Mouse (Mus musculus) right cerebral cortex, postnatal 14 days (tissue): ENCODE results near the gene Efcab9.

Experiments
- DNase-seq: peaks from one replicate; pipeline ENCODE4 v3.0.0; 2022

Gene Efcab9

DNA sequence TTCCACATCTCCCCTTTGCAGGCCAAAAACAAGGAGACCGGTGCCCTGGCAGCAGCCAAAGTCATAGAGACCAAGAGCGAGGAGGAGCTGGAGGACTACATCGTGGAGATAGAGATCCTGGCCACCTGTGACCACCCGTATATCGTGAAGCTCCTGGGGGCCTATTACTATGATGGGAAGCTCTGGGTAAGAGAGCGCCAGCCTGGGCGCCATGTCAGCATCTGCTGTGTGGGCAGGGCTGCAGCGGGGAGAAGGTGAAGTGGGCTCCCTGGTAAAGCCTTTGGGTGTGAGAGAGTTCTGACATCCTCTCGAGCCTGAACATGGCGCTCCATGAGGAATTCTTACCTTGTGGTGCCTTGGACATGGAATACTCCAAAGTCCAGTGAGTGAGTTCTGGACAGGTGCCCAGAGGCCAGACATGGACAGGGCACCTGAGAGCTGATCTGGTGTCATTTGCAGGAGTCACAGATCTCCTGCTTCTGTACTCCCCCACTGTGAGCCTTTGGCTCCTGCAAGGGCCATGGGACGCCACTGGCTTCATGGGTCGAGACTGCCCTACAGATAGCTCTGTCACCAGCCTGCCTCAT is 23.3 kb upstream of the Efcab9 start:
- no peak for DNase-seq

DNA sequence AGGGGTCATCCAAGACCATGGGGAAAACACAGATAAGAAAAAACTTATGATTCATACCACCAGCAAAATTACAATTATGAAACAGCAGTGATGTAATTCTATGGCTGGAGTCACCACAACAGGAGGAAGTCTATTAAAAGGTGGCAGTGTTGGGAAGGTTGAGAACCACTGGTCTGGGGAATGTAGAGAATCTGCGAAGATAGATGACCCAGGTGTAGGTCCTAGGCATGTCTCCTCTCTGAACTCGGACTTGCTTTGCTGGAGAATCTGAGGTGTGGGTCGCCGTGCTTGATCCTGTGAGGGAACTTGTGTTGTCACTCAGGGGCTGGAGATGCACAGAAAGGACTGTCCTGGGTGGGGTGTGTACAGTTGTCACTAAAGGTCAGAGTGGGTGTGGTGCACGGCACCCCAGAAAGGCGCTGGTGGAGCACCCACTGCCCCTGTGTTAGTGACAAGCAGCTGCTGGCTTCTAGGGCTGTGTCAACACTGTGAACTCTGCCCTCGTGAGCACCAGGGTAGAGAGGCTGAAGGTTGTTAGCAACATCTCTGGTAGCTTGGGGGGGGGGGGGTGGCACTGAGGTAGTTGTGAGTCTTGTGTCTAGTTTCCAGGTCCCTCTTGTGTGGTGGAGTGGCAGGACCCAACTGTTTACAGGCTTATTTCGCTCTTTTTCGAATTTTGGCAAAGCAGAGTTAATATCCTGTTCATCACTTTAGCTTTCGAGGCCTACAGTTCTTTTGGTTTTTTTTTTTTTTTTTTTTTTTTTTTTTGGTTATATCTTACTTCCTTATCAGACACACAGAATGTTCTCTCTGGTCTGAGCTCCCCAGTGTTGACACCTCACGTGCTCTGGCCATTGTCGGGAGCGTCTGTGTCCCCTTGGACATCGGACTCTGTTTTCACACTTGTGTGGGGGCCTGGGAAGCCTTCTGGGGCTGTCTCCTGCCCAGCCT is 22.5 kb upstream of the Efcab9 start:
- no peak for DNase-seq

DNA sequence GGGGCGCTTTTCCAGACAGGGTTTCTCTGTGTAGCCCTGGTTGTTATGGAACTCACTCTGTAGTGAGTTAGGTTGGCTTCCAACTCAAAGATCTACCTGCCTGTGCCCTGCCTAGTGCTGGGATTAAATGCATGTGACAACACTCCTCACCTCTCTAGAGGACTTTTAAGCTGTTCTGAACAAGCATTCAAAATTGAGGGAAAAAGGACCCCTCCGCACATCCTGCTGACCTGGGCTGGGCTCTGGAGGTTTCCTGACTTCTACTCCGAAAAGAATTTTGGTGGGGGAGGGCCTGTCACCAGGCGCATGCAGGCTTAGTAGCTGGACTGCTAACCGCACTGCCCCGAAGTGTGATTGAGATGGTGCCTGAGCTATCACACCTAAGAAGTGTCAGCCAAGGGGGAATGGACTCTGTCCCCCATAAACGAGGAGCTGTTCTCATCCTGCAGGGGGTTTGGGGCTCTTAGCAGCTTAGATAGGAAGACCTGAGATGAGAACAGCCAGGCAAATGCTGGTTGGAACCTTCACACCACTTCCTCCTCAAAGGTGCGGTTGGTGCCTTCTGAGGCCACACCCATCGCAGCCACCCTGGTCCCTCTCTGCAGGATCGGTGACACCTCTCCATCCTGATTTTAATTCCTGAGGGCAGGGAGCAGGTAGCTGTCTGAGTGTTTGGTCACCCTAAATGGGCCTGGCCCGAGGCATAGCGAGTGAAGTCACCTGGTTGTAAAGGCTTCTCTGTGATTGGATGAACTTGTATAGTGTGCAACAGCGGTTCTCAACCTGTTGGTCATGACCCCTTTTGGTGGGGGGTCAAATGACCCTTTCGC is 21.6 kb upstream of the Efcab9 start:
- no peak for DNase-seq

DNA sequence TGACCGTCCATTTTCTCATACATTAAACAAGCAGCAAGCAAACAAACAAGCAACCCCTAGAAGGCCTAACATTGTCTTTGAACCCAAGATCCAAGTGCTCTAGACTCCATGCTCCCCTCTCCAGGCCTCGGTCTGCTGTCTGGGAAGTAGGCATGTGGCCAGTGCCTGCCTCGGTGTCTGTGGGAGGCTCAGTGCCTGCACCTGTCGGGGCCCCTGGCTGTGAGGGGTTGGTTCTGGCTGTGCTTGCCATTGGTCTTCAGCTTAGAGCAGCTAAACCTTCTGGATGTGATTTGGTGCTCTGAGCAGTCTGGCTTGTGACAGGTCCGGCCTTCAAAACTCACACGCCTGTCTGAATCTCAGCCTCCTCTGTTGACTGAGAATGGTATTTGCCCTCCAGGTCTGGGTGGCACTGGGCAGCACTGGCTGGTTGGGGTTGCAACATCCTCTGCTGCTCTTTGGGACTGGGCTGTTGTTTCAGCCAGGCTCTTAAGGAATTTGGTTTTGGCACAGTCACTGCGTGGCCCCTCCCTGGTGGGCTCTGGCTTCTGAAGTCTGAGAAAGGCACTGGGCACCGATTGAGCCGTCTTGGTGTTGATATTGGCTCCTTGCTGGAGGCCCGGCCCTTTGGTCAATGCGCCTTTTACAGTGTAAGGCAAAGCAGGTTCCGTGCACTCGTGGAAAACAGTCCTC is 20.7 kb upstream of the Efcab9 start:
- DNase-seq, result no peak

DNA sequence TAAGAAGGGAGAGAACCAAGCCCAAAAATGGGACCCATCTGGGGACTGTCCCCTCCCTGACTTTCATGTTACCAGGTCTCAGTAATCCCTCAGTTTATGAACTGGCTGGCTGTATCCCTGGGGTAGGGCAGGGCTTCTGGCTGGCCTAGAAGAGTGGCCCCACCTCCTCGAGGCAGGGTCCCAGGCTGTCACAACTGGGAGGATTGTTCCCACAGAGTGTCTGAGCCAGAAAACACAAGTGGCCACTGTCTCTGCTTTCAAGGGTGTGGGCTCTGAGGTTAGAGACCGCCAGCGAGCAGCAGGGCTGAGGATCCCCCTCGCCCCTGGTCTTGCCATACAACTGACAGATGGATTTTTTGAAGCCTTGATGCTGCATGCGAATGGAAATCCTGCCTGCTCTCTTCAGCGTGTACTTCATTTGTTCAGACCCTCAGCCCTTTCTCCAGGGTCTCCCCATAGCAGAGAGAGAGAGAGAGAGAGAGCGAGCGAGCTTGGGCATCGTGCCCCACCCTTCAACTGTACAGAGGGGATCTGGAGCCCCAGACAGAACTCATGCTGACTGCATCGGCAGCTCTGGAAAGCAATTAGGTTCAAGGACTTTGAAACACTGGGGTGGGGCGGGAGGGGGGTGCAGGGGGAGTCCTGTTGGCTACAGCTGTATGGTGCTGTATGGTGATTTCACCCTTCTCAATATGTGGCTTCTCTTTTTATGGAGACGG is 19.9 kb upstream of the Efcab9 start:
- no peak for DNase-seq

DNA sequence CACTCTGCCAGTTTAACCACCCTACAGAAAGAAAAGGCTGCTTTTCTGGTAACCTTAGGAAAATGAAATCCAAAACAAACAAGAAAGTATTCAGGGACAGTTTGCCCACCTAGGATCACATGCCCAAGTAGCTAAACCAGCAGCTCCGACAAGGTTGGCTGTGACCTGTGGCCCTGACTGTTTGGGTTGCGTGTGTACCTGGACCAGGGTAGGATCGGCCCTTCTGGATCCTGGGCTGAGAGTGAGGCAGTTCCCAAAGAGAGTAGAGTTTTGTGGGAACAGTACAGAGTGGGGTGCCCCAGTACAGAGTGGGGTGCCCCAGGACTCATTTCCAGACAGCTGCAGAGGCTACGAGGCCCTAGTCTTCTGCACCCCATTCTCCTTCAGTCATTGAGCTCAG is 19.2 kb upstream of the Efcab9 start:
- no peak for DNase-seq

DNA sequence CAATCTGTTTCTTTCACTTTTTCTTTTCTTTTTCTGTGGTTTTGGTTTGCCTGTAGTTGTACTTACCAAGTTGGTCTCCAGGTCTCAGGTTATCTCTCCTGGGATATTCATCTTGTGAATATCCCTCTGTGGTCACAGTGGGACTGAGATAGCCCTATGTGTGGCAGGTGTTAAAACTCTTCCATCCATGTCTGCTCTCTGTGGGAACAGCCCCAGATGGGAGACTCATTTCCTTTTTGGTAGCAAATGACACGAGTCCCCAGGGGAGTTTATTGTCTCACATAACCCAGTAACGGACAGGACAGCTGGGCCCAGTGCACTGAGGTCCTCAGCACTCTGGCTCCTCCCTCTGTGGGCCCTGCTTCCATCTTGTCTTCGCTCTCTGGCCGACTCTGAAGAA is 18.2 kb upstream of the Efcab9 start:
- no peak for DNase-seq

DNA sequence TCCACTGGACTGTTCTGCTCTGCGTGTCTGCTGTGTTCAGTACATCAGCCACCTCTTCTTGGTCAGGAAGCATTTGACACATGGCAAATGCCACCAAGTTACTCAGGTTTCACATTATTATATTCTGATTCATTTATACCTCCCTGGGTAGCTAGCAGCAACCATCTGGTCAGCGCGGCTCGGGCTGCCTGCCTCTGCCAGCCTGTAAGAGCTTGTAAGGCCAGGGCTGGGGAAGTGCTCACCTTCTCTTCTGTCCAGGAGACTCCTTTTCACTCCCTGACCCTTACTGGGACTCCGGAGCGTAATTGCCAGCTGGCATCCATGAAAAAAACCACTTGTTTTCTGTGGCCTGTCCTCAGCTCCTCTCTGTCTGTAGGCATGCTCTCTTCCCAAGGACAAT is 17.4 kb upstream of the Efcab9 start:
- DNase-seq, result no peak

DNA sequence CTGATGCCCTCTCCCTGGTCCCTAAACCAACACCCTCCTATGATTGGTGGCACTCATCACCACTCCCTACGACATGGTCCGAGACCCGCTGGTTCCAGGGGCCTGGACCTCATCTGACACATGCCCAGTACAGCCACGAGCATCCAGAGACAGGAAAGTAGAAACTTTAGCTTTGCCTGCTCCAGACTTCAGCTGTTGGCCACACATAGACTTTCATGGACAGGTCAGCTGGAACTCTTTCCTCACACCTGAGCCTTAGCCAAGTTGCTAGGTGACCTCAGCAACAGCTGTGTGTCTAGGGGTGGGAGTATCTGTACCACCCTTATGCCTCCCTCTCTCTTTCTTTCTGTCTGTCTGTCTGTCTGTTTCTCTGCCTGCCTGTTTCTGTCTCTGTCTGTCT is 16.4 kb upstream of the Efcab9 start:
- DNase-seq, result no peak

DNA sequence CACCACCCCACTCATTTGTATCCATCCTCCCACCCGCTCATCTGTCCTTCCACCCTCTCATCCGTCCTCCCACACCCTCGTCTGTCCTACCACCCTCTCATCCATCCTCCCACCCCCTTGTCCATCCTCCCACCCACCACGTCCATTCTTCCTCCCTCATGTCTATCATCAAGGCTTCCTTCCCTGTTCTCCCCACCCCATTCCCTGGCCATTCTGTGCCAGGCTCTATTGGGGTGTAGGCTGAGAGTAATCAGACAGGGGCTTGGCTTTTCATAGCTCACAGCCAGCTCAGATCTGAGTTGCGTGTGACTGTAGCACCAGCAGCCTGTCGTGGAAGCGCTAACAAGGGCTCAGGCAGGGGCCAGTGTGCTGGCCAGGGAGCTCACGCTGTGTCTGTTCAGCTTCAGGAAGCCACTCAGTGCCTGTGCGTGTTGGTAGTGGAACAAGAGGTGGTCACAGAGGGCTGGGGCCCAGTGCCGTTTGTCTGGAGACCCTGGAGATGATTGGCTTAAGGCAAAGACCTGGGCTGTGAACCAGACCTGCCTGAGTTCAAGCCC is 15.6 kb upstream of the Efcab9 start:
- no peak for DNase-seq

DNA sequence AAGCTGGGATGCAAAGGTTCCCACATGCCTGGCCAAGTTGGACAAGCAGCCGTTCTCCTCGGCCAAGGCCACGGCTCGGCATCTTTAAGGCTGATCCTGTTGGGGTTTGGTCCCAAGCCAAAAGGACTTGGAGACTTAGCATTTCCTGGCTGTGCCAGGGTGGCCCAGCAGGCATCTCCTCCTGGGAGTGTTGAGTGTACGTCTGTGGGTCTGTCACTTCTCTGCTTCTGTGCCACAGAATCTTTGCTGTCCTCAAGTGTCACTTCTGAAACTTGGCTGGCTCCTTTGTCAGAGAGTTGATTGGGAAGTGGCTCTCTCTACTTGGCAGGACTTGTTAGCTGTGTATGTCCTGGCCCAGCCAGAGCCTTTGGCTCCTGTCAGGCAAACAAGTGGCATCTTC is 14.6 kb upstream of the Efcab9 start:
- no peak for DNase-seq

DNA sequence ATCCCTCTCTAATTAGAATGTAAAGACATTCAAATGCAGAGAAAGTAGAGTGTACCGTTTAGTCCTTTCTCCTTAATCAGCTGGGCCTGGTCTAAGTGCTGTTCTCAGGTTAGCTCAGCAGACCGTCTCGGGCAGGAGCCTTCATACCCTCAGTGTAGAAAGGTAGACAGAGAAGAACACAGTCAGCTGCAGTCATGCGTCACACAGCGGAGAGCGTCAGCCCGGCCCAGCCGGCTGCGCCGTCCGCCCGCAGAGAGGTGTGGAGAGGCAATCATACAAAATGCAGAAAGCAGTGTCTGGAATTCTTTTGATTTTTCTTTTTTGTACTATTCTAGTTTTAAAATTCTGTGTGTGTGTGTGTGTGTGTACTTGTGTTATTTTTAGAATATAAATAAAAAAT is 13.7 kb upstream of the Efcab9 start:
- no peak for DNase-seq

DNA sequence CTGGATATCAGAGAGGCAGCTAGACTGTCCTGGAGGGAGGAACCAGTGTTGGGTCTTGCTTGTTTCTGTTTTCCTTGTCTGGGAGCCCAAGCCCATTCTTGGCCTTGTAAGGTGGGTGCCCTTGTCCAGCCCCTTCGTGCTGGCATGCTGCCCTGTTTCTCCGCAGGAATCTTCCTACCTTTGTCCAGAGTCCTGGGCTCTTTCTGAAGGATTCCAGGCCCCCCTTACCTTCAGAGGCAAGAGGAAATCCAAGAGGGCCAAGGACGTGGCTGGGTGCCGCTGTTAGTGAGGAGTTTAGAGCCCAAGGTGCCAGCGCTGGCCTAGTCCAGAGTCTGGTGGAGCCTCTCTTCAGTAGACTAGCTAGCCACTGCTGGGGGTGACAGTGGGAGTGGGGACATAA is 12.6 kb upstream of the Efcab9 start:
- no peak for DNase-seq

DNA sequence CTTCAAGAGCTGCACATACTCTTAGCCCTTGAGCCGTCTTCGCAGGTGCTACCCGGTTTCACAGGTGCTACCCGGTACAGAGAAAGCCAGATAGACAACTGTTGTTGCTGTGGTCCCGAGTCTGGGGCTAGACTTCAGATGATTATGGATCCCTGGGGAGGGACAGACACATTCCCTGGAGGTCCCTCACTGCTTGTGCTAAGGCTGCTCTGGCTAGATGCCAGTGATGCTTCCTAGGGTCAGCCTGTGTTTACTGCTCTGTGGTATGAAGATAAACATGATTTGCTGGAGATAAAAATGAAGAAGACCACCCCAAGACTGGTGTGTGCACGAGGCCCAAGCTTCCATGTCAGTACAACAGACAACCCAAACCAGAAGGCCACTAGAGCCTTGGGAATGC is 12.2 kb upstream of the Efcab9 start:
- no peak for DNase-seq

DNA sequence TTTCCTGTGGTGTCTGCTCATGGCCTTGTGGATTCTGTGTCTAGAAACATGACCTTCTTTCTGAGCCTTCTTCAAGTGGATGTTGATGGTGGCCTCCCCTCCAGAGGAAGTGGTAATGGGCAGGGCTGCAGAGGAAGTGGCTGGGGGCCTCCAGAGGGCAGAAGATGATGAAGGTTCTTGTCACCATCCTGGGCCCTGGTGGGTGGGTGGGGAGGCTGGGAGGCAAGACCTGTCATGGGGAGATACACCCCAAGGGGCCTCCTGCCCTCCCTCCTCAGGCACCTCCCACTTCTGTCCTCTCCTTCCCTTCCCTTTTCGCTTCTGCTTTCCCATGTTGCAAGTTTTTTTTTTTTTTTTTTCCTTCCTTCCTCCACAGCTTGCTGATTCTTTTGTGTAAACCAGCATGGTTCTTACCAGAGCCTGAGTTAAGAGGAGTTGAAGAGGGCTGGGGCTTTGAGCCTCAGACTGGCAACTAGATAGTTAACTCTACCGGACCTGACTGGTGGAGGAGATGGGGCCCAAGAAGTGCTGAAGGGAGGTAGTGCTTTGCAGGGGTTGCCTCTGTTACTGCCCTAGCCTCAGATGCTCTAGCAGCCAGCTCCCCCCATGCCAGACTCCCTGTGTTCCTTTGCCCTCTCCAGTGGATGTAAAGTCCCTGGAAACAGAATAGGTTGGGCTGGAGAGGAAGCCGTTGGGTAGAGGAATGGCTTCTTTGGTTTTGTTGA is 11.0 kb upstream of the Efcab9 start:
- DNase-seq, result no peak

DNA sequence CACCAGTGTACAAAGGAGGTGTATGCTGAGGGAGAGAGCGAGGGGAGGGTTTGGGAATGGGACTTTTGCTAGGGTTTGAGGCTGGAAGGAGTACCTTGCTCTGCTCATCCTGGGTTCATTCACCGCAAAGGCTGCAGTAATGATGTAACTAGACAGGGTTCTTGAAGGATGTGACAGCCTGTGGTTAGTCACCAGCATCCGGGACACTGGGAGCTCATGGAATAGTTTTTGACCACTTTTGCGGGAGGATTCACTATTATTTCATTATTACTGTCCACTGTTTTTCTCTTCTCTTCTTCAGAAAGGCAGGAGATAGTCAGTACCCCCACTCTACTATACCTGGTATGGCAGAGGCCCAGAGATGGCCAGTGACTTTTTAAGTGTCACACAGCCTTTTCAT is 10.3 kb upstream of the Efcab9 start:
- DNase-seq, result no peak

DNA sequence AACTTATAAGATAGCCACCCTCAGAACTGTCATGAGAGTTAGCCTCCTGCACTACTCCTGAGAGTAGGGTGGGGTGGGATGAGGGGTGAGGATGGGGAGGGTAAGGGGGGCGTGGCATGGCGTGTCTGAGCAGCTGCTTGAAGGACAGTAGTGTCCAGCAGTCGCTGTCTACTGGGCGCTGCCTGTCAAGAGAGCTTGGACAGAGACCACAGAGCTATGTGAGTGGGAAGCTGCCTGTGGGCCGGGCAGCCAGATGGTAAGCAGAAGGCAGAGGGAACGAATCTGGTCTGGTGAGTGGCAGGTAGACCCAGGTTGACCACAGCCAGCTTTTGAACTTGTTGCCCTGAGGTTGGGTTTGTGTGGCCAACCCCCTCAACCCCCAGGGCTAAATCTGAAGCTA is 8.6 kb upstream of the Efcab9 start:
- no peak for DNase-seq

DNA sequence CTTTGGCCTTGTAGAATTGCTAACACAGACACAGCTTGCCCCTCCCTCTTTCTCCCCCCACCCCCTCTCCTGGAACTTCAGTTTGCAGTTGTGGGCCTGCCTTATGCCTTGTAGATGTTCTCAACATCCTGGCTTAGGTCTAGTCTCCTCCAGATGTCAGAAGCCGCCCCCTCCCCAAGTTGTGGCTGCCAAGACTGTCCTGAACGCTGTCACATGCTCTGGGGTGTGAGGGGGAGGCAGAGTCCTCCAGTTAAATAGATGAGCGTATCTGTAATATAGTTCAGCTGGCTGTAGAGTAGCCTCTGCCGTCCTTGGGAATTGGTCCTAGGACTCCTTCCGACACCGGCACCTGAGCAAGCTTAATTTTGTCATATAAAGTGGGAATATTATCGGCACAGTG is 7.8 kb upstream of the Efcab9 start:
- DNase-seq, result no peak

DNA sequence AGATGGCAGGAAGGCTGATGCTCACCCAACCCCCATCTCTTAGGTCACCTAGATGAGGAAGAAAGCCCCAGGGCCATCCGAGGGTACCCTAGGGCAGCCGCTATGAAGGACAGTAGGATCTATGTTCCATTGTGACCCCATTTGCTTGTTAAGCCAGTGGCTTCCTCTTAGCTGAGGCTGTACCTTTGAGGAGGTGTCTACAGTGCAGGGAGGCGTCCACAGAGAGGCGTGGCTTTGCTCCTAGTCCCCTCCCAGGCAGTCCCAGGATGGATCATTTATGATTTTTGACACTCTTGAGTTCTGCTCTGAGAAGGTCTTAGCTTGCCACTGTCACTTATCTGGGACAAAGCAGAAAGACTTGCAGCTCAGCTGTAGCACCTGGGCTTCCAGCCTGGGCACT is 7.0 kb upstream of the Efcab9 start:
- no peak for DNase-seq

DNA sequence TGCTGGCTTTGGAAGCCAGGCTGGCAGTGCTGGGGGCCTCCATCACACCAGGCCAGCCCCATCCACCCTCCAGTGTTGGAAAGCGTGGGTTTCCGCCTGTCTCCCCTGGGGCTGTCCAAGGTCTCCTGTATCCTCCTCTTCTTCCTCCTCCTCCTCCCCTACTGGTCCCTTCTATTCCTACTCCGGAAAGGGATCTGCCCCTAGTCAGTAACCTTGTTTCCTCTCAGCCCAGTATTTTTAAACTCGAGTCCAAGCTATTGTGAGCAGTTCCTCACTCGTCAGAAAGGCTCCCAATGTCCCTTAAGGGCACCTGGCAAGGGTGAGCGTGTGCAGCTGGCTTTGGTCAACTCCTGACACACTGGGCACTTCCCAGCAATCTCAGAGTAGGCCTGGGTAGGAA is 6.6 kb upstream of the Efcab9 start:
- DNase-seq, result no peak

DNA sequence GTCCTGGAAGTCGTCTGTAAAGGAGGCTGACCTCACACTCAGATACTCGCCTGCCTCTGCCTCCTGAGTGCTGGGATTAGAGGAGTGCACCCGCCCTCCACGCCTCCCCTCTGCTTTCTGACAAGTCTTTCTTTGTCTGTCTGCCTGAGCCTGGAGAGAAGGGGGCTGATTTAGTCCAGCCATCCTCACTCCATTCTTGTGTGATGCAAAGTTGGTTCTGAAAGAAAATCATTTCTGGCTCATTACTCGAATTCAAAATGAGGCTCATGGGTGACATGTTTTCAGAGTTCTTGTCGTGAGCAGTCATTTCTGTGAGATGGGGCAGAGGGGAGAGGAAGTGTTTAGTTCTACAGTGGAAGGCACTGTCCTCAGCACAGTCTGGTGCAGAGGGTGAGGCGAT is 5.1 kb upstream of the Efcab9 start:
- no peak for DNase-seq

DNA sequence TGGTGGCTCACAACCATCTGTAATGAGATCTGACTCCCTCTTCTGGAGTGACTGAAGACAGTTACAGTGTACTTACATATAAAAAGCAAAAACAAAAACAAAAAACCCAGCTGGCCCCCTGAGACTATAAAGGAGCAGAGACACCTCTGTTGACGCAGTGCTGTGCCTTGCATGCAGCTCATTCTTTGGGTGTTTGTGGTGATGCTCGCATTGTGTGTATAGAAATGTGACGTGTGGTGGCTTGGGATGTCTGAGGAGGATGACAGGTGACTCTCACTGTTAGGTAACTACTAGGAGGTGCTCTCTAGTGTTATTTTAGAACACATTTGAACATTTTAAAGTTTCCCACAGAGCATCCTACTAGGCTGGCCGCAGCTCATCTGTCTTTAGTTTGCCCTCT is 3.8 kb upstream of the Efcab9 start:
- DNase-seq, result no peak
